Mouse (Mus musculus) megakaryocyte, embryonic 14.5 days (primary cell): Measurements from ENCODE around the gene Edem1. TPM values are rescaled to one million over a fixed set of nuclear protein-coding genes. Genes with fewer than 3 reads are reported as not detected.
A peak's percentile ranks its signal among the peaks of the same experiment; 100 is the strongest.

Experiments
- H3K27me3 ChIP-seq: replicated peaks from 2 replicates; pipeline ENCODE3; 2012; ENCODE audit warnings: inconsistent platforms
- H3K36me3 ChIP-seq: replicated peaks from 2 replicates; pipeline ENCODE3; 2012; ENCODE audit warnings: low read length, inconsistent platforms, mixed read lengths
- H3K4me1 ChIP-seq: 2 replicates; pipeline ENCODE4 v1.6.1; 2012; ENCODE audit warnings: inconsistent platforms
- H3K4me3 ChIP-seq: replicated peaks from 2 replicates; pipeline ENCODE3; 2012; ENCODE audit warnings: moderate library complexity, mild to moderate bottlenecking, inconsistent platforms
- H3K9me3 ChIP-seq: 2 replicates; pipeline ENCODE4 v1.6.1; 2012; ENCODE audit warnings: inconsistent platforms
- FLI1 ChIP-seq: IDR thresholded peaks from 2 replicates; pipeline ENCODE4 v1.6.1; 2012; ENCODE audit warnings: low read length, inconsistent platforms, mixed read lengths
- GATA1 ChIP-seq: IDR thresholded peaks from 3 replicates; pipeline ENCODE4 v1.6.1; 2012; ENCODE audit warnings: mixed read lengths, low read length, inconsistent platforms, borderline replicate concordance
- polyA plus RNA-seq: library from polyadenylated mRNA; stranded (reverse); fragments of >175 nt; gene quantifications from 2 replicates; pipeline ENCODE4 v1.2.3, GENCODE M21; 2012; ENCODE audit warnings: low replicate concordance; ENCODE audit not compliant: insufficient read depth

Gene Edem1
- polyA plus RNA-seq: 26.4 and 31.0 TPM in 2 replicates

DNA sequence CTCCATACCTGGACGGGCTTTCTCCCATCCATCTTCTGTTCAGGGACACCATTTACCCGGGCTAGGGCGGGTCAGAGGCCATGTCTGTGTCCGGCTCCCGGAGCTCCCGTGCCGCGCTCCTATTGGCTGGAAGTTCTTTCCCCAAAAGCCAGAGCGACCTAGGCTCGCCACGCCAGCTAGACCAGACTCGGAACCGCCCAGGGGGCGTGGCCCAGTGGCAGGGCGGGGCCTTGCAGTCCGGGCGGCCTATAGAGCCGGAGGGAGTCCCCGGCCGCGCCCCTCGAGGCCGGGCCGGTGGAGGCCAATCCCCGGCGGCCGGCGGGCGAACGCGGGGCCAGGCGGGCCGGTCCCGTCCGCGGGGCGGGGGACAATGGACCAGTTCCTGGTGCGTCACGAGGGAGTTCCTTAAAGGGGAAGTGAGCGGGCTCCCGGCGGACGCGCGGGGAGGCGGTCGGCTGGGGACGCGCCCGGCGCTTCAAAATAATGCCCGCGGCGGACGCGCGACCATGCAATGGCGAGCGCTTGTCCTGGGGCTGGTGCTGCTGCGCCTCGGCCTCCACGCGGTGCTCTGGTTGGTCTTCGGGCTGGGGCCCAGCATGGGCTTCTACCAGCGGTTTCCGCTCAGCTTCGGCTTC is at the start of gene Edem1:
Gene Edem1 (plus strand): TSS at position 408 of the 635 bp plus-strand sequence.
- peaks cover 44% of the 10 kb centered on the region for H3K36me3 ChIP-seq
- no peaks in the 10 kb centered on the region for H3K9me3 ChIP-seq
- H3K4me1 ChIP-seq: peaks cover 72% of the 10 kb centered on the region
- TF ChIP-seq FLI1 (no peak; the same call in 1 of the 2 replicates), GATA1 (no peak)
- H3K27me3 ChIP-seq: no peaks in the 10 kb centered on the region
- H3K4me3 ChIP-seq: peak within 1 kb of the TSS; percentile 91

GRCm38 (mm10) chr6:108781865-108782264 is 46.6 kb upstream of the Edem1 start:
- TF ChIP-seq FLI1 (no peak), GATA1 (no peak)
- peaks cover 60% of the 10 kb centered on the region for H3K4me1 ChIP-seq
- H3K9me3 ChIP-seq: no peaks in the 10 kb centered on the region
- H3K4me3 ChIP-seq: no peak overlapping the region
- H3K27me3 ChIP-seq: no peaks in the 10 kb centered on the region
- peaks cover 6% of the 10 kb centered on the region for H3K36me3 ChIP-seq

DNA sequence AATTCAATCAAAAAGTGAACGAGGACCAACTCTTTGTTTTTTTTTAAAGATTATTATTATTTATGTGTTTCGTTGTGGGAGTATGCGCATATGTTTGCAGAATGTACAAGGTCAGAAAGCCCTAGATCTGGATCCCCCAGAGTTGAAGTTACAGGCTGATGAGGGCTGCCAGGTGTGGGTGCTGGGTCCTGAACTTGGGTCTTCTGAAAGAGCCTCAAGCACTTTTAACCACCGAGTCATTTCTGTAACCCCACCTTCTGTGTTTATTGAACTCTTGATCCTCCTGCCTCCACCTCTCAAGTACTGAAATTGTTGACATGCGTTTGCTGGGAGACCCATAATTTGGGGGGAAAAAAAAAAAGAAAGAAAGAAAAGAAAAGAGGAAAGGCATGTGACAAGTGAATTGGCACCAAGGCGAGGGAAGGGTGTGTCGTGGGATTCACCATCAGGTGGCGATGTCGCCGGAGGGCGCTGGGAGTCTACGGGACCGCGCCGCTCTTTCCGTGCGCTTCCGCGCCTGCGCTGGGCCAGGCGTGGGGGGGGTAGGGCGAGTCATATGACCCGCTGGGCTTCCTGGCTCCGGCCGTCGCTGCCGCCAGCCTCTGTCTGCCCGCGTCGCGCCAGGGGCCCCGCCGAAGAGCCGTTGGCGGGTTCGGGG is 45.8 kb upstream of the Edem1 start, which contains the start of gene Arl8b:
Gene Arl8b (plus strand): TSS at position 574 of the 658 bp plus-strand sequence.
- peaks cover 67% of the 10 kb centered on the region for H3K4me1 ChIP-seq
- H3K4me3 ChIP-seq: peak within 1 kb of the TSS; percentile 100
- peaks cover 6% of the 10 kb centered on the region for H3K36me3 ChIP-seq
- TF ChIP-seq FLI1 (no peak), GATA1 (no peak)
- H3K27me3 ChIP-seq: no peaks in the 10 kb centered on the region
- H3K9me3 ChIP-seq: no peaks in the 10 kb centered on the region

DNA sequence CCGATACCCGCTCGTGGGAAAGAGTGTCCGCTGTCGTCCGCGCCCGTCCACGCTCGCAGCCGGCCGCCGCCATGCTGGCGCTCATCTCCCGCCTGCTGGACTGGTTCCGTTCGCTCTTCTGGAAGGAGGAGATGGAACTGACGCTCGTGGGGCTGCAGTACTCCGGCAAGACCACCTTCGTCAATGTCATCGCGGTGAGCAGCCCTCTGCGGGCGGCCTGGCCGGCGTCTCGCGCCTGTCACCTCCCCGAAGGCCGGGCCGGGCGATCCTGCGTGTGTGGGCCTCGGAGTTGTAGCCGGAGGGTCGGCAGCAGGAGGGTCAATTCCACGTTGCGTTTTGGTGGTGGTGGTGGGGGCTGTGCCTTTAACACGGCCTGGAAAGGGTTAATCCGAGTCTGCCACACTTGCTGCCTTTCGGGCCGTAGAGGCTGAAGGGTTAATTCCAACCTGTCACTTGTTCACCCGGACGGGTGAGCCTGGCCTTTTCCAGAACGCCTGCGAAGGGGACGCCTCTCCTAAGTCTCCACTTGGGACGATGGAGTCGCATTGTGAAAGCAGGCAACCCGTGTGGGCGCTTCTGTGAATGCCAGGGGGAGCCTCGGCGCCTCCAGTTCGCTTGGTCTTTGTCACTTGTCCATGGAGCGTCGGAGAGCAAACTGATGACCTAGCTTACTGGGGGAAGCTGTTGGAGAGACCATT is 45.1 kb upstream of the Edem1 start:
- Histone ChIP-seq H3K4me3 (peak overlapping the region; percentile 100), H3K36me3 (peaks cover 6% of the 10 kb centered on the region), H3K9me3 (no peaks in the 10 kb centered on the region), H3K27me3 (no peaks in the 10 kb centered on the region), H3K4me1 (peaks cover 67% of the 10 kb centered on the region)
- no peak for TF ChIP-seq GATA1
- no peak for TF ChIP-seq FLI1

GRCm38 (mm10) chr6:108784056-108784455 is 44.4 kb upstream of the Edem1 start:
- Histone ChIP-seq H3K4me1 (peaks cover 72% of the 10 kb centered on the region), H3K36me3 (peaks cover 11% of the 10 kb centered on the region), H3K9me3 (no peaks in the 10 kb centered on the region), H3K4me3 (peak overlapping the region; percentile 100), H3K27me3 (no peaks in the 10 kb centered on the region)
- TF ChIP-seq GATA1 (no peak), FLI1 (no peak)

DNA sequence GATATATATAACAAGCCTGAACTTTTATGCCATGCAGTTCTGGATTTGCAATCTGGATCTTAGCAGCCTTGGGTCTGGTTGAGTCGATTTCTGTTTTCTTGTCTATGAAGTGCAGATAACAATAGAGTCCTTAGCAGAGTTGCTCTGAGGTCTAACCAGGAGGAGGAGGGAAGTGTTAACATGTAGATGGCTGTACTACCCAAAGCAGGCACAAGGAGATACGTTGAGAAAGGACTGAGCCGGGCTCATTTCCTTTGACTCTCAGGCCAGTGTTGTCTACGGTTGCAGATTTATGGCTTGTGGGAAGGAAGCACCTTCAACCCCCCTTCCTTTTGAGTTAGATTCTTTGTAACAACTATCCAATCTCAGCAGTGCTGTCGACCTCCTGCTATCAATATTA is 43.6 kb upstream of the Edem1 start:
- Histone ChIP-seq H3K4me1 (peaks cover 71% of the 10 kb centered on the region), H3K4me3 (peak overlapping the region; percentile 100)
- no peak for TF ChIP-seq FLI1
- no peak for TF ChIP-seq GATA1

DNA sequence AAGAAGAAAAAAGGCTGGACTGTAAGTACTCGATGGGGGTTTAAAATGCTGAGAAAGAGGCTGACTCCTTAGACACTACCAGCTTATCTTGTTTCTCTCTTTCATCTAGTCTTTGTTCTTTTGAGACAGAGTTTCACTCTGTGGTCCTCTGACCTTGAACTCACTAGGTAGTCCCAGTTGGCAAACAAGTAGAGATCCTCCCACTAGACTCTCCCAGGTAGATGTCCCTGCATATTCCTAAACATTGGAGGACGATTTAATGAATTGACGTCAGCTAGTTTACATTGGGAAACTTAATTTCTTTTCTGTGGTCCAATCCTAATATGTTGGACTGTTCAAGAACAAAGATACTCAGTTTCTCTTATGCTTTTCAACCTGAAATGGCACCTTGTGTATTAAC is 42.9 kb upstream of the Edem1 start:
- Histone ChIP-seq H3K27me3 (no peaks in the 10 kb centered on the region), H3K4me3 (no peak overlapping the region), H3K36me3 (peaks cover 22% of the 10 kb centered on the region), H3K9me3 (no peaks in the 10 kb centered on the region), H3K4me1 (peaks cover 68% of the 10 kb centered on the region)
- no peak for TF ChIP-seq FLI1
- no peak for TF ChIP-seq GATA1

More for the DNA sequence above, 43.6 kb upstream of the Edem1 start:
- no peaks in the 10 kb centered on the region for H3K9me3 ChIP-seq
- no peaks in the 10 kb centered on the region for H3K27me3 ChIP-seq
- H3K36me3 ChIP-seq: peaks cover 15% of the 10 kb centered on the region

- Histone ChIP-seq H3K36me3 (peaks cover 29% of the 10 kb centered on the region), H3K4me3 (no peak overlapping the region), H3K4me1 (peaks cover 81% of the 10 kb centered on the region), H3K9me3 (no peaks in the 10 kb centered on the region), H3K27me3 (no peaks in the 10 kb centered on the region)
- TF ChIP-seq GATA1: no peak
- no peak for TF ChIP-seq FLI1
Observed at GRCm38 (mm10) chr6:108791498-108791897, 36.9 kb upstream of the Edem1 start.

DNA sequence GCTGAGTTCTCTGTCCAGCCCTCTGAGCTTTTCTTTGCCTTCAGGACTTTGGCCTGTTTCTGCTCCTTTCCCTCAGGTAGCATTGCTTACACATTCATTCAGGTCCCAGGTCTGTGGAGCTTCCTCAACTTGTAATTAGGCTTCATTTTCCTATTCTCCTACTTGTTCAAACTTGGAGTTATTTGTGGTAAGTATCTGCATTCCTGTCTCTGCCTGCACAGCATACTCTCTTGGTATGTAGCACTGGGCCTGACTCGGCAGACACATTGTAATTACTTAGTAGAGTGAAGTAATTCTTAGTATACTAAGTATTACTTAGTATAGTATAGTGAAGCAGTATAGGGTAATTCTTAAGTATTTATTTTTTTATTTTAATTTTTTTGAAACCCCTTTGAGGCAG is 32.5 kb upstream of the Edem1 start:
- Histone ChIP-seq H3K36me3 (peaks cover 22% of the 10 kb centered on the region), H3K27me3 (no peaks in the 10 kb centered on the region), H3K4me3 (no peak overlapping the region), H3K9me3 (no peaks in the 10 kb centered on the region), H3K4me1 (peaks cover 82% of the 10 kb centered on the region)
- TF ChIP-seq FLI1 (no peak), GATA1 (no peak)

- peaks cover 18% of the 10 kb centered on the region for H3K36me3 ChIP-seq
- no peak for TF ChIP-seq GATA1
- no peak for TF ChIP-seq FLI1
- H3K4me1 ChIP-seq: peaks cover 78% of the 10 kb centered on the region
- H3K27me3 ChIP-seq: no peaks in the 10 kb centered on the region
- no peaks in the 10 kb centered on the region for H3K9me3 ChIP-seq
- no peak overlapping the region for H3K4me3 ChIP-seq
Observed at GRCm38 (mm10) chr6:108796706-108797105, 31.7 kb upstream of the Edem1 start.
